Mouse (Mus musculus) hindbrain, embryonic 14.5 days (tissue): ENCODE results near the gene Tst. TPM values are rescaled to one million over a fixed set of nuclear protein-coding genes. Genes with fewer than 3 reads are reported as not detected.

ENCODE experiments used
- ATAC-seq: fragments of 200-750 bp; cut with Nextera tagmentation; 2 replicates; pipeline ENCODE4 v1.8.0; 2017; ENCODE audit warnings: moderate number of reproducible peaks, mild to moderate bottlenecking, moderate TSS enrichment, moderate library complexity; ENCODE audit not compliant: low FRiP score
- DNase-seq: peaks from one replicate; pipeline ENCODE4 v3.0.0-alpha.2; 2015; ENCODE audit warnings: low spot score
- H3K27ac ChIP-seq: fragments of 300-500 bp; sonication (generic); 2 replicates; pipeline ENCODE4 v1.5.1; 2014; ENCODE audit warnings: mild to moderate bottlenecking, moderate library complexity
- H3K27me3 ChIP-seq: fragments of 300-500 bp; sonication (generic); 2 replicates; pipeline ENCODE4 v1.6.1; 2014; ENCODE audit warnings: mild to moderate bottlenecking, low read length, mixed read lengths; ENCODE audit not compliant: control insufficient read depth, insufficient read depth
- H3K36me3 ChIP-seq: fragments of 300-500 bp; sonication (generic); replicated peaks from 2 replicates; pipeline ENCODE4 v1.6.1; 2014; ENCODE audit not compliant: control insufficient read depth, insufficient read depth
- H3K4me1 ChIP-seq: fragments of 300-500 bp; sonication (generic); replicated peaks from 2 replicates; pipeline ENCODE4 v1.6.1; 2014; ENCODE audit warnings: antibody characterized with exemption, low read length, mixed read lengths; ENCODE audit not compliant: control insufficient read depth, insufficient read depth
- H3K4me2 ChIP-seq: fragments of 300-500 bp; sonication (generic); replicated peaks from 2 replicates; pipeline ENCODE4 v1.6.1; 2014; ENCODE audit warnings: mild to moderate bottlenecking, moderate library complexity
- H3K4me3 ChIP-seq: fragments of 300-500 bp; sonication (generic); replicated peaks from 2 replicates; pipeline ENCODE4 v1.5.1; 2014; ENCODE audit warnings: mild to moderate bottlenecking, low read length
- H3K9ac ChIP-seq: fragments of 300-500 bp; sonication (generic); 2 replicates; pipeline ENCODE4 v1.6.1; 2014
- H3K9me3 ChIP-seq: fragments of 300-500 bp; sonication (generic); 2 replicates; pipeline ENCODE4 v1.6.1; 2016; ENCODE audit warnings: low read length; ENCODE audit not compliant: control insufficient read depth
- WGBS: fragments of 180-500 bp; shearing (Covaris S2); extraction: QIAGEN DNeasy Blood & Tissue Kit; methylation state at CpG from one replicate; pipeline ENCODE4 v1.1.7; 2014; 5-methylcytosine and 5-hydroxymethylcytosine counted together
- polyA plus RNA-seq: library from polyadenylated mRNA; unstranded; fragments of >200 nt; fragmentation: Nextera tagmentation; extraction: Ambion mirVana; gene quantifications from 2 replicates; pipeline ENCODE4 v1.2.1, GENCODE M21; 2014

The Tst gene
- polyA plus RNA-seq, 1 experiment from 2014 or later: 21.4 TPM

DNA sequence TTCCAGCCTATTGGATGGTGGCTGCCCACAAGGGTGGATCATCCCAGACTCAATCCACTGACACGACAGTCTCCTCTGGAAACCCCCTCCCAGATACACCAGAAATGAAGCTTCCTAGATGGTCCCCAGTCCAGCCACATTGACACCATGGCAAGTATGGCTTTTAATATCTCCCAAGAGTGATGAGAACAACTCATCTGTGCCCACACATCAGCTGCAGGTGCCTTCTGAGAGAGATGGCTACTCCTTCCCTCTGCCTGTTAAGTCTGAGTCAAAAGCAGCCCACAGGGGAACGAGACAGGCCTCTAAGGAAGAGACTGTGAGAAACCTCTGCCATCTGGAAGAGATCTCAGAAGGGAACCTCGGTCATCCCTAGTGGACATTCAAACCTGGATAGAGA, 37.9 kb downstream of the Tst start:
- Histone ChIP-seq H3K4me3 (no peak overlapping the region), H3K27me3 (no peaks in the 10 kb centered on the region), H3K9me3 (no peaks in the 10 kb centered on the region), H3K4me1 (no peaks in the 10 kb centered on the region), H3K36me3 (no peaks in the 10 kb centered on the region), H3K9ac (no peak overlapping the region), H3K4me2 (no peak overlapping the region), H3K27ac (no peak overlapping the region)
- ATAC-seq: no peak
- no peak for DNase-seq
- WGBS: 74% methylated on average over 3 of the region's 3 CpGs

DNA sequence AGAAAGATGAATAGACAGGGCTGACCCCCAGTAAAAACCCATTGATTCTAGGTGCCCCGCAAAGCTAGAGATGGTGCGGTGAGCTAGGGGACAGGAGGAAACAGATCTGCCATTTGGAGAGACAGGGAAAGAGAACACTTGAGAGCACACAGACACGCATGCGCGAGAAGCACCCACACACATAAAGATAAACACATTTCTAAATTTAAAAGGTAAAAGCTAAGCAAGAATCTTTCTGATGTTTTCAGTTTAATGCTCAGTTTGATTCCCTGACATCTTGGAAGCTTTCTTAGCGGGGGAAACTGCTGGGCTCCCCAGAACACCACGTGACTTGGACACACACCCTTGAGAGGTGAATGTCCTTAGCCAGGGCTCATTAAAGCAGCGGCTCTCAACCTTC, 38.8 kb downstream of the Tst start:
- DNase-seq (no peak), ATAC-seq (no peak)
- Histone ChIP-seq H3K4me1 (no peaks in the 10 kb centered on the region), H3K9ac (no peak overlapping the region), H3K9me3 (0 out of 2 replicates have a peak, but pooled peaks cover 6% of the 10 kb centered on the region), H3K4me2 (no peak overlapping the region), H3K4me3 (no peak overlapping the region), H3K36me3 (no peaks in the 10 kb centered on the region), H3K27ac (no peak overlapping the region), H3K27me3 (no peaks in the 10 kb centered on the region)
- WGBS: 85% methylated on average over 8 of the region's 8 CpGs

DNA sequence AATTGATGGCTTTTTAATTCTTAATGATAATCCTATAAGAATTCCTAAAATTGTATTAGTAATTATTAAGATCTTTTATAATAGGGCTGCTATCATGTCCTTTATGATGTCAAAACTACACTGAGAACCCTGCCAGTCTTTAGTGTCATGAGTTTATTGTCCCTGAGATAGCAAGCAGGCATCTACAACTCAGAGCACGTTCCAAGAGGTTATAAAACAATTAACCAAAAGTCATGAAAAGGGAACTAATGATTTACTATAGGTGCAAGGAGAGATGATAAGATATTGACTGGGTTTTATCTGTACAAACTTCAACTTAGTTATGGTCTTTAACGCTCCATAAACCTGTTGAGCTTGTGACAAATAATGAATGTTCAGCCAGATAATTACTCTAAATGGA, 39.8 kb downstream of the Tst start:
- WGBS: 80% methylated on average over 2 of the region's 2 CpGs
- no peaks in the 10 kb centered on the region for H3K36me3 ChIP-seq
- H3K27ac ChIP-seq: no peak overlapping the region
- no peaks in the 10 kb centered on the region for H3K27me3 ChIP-seq
- H3K4me3 ChIP-seq: no peak overlapping the region
- no peak overlapping the region for H3K9ac ChIP-seq
- no peaks in the 10 kb centered on the region for H3K4me1 ChIP-seq
- H3K9me3 ChIP-seq: 0 out of 2 replicates have a peak, but pooled peaks cover 7% of the 10 kb centered on the region
- no peak for ATAC-seq
- no peak overlapping the region for H3K4me2 ChIP-seq
- no peak for DNase-seq

DNA sequence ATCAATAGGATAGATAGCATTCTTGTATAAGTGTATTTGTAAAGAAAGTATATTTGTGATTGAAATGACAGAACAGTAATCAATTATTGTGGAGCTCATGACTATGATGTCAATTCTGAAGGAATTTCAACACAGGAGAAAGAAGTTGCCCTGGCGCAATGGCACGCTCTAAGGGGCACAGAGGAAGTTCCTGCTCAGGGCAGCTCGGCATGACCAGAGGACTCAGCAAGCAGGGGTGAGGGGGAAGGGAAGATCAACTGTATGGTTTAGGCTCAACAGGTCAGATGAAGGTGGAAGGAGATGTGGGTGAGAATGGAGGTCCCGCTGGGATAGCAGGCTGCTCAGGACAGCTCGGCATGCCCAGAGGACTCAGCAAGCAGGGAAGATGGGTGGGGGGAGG, 50.2 kb downstream of the Tst start:
- Histone ChIP-seq H3K9ac (no peak overlapping the region), H3K27ac (no peak overlapping the region), H3K4me3 (no peak overlapping the region), H3K9me3 (no peaks in the 10 kb centered on the region), H3K4me1 (no peaks in the 10 kb centered on the region), H3K27me3 (no peaks in the 10 kb centered on the region), H3K4me2 (no peak overlapping the region), H3K36me3 (no peaks in the 10 kb centered on the region)
- no peak for ATAC-seq
- DNase-seq: no peak
- WGBS: 80% methylated on average over 5 of the region's 5 CpGs

DNA sequence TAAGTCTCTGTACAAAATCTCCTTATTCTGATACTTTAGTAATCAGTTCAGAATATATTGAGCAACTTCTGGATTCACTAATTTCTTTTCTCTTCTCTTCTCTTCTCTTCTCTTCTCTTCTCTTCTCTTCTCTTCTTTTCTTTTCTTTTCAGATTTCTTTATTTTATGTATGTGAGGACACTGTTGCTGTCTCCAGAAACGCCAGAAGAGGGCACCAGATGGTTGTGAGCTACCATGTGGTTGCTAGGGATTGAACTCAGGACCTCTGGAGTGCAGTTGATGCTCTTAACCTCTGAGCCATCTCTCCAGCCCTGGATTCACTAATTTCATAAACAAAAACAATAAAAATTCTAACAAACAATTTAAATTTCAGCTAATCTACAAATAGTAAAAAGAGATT, 50.7 kb downstream of the Tst start:
- H3K4me2 ChIP-seq: no peak overlapping the region
- ATAC-seq (no peak), DNase-seq (peak; percentile 51)
- H3K9me3 ChIP-seq: no peaks in the 10 kb centered on the region
- no peaks in the 10 kb centered on the region for H3K4me1 ChIP-seq
- WGBS: 0% methylated on average over 1 of the region's 1 CpGs
- H3K36me3 ChIP-seq: no peaks in the 10 kb centered on the region
- no peak overlapping the region for H3K9ac ChIP-seq
- no peak overlapping the region for H3K4me3 ChIP-seq
- no peak overlapping the region for H3K27ac ChIP-seq
- H3K27me3 ChIP-seq: no peaks in the 10 kb centered on the region

DNA sequence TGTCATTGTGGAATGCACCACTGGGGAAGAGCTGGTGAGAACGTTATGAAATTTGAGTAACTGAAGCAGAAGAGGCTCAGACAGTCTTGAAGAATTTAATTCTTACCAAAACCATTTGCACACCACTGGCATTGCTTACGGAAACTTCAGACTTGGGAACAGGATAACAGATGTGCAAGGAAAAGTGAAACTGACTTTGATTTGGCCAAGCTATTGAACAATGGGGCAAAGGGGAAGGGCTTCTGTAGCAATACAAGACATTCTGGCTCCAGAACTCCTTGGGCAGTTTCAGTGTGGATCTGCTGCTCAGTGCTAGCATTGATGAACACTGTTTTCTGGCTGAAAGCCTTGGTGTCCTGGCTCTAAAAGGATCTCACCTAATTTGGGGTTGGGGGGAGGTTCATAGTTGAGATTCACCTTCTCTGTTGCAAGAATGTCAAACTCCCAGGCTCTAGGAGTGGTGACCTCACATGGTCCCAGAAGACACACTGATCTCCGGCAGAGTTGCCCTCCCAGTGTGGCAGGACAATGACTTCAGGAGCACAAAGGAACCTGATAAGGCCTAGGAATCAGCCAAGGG, 54.0 kb downstream of the Tst start:
- Histone ChIP-seq H3K4me2 (no peak overlapping the region), H3K4me1 (no peaks in the 10 kb centered on the region), H3K9me3 (no peaks in the 10 kb centered on the region), H3K4me3 (no peak overlapping the region), H3K36me3 (no peaks in the 10 kb centered on the region), H3K9ac (no peak overlapping the region), H3K27ac (no peak overlapping the region), H3K27me3 (no peaks in the 10 kb centered on the region)
- ATAC-seq (no peak), DNase-seq (no peak)
- whole genome bisulfite sequencing: 68% methylated on average over 3 of the region's 3 CpGs

Other genes with a start within 250 kb of the Tst start
- gene Ift27, start 231.8 kb downstream of the Tst start, polyA plus RNA-seq: 105 and 108 TPM in 2 replicates
- 6.8 and 8.7 TPM in 2 replicates for gene Pvalb, start 199.5 kb downstream of the Tst start, polyA plus RNA-seq
- gene Ncf4, start 161.1 kb downstream of the Tst start, polyA plus RNA-seq: 1.5 and 2.7 TPM in 2 replicates
- gene Csf2rb2, start 100.2 kb downstream of the Tst start, polyA plus RNA-seq: 0.21 and 0.33 TPM in 2 replicates
- 0.47 and 1.1 TPM in 2 replicates for gene Csf2rb, start 80.2 kb downstream of the Tst start, polyA plus RNA-seq
- not detected in 2 replicates for gene Tex33, start 10.0 kb downstream of the Tst start, polyA plus RNA-seq
- 3.2 and 4.2 TPM in 2 replicates for gene Mpst, start 509 bp upstream of the Tst start, polyA plus RNA-seq
- gene Kctd17, start 22.7 kb upstream of the Tst start, polyA plus RNA-seq: 134 and 141 TPM in 2 replicates
- 0.48 and 1.1 TPM in 2 replicates for gene Tmprss6, start 62.7 kb upstream of the Tst start, polyA plus RNA-seq
- 0.14 and 0.20 TPM in 2 replicates for gene Il2rb, start 89.4 kb upstream of the Tst start, polyA plus RNA-seq
- gene C1qtnf6, start 125.5 kb upstream of the Tst start, polyA plus RNA-seq: 9.5 and 11.0 TPM in 2 replicates
- 0.34 and 0.64 TPM in 2 replicates for gene Sstr3, start 138.8 kb upstream of the Tst start, polyA plus RNA-seq
- 6.3 and 8.1 TPM in 2 replicates for gene Rac2, start 166.9 kb upstream of the Tst start, polyA plus RNA-seq
- gene Cyth4, start 191.1 kb upstream of the Tst start, polyA plus RNA-seq: 2.5 and 3.8 TPM in 2 replicates